Mouse (Mus musculus): Measurements from ENCODE around the gene Fbxo6. TPM values are rescaled to one million over a fixed set of nuclear protein-coding genes. Genes with fewer than 3 reads are reported as not detected.

Gene Fbxo6
- polyA plus RNA-seq, 1 experiment from 2014 or later = 12.3 TPM

GRCm38 (mm10) chr4:148170842-148171241 is 18.9 kb upstream of the Fbxo6 start:
- no peaks in the 10 kb centered on the region for H3K36me3 ChIP-seq (ENCODE audit: insufficient read depth)
- H3K4me2 ChIP-seq = no peak overlapping the region
- peak; percentile 96 for TF ChIP-seq CTCF (IDR thresholded peaks at IDR 0.05; ENCODE audit: low read depth)
- H3K4me1 ChIP-seq (ENCODE audit: insufficient read depth) = no peaks in the 10 kb centered on the region
- no peaks in the 10 kb centered on the region for H3K9me3 ChIP-seq (ENCODE audit: low read depth, low read length)
- no peak overlapping the region for H3K9ac ChIP-seq
- no peak overlapping the region for H3K4me3 ChIP-seq (ENCODE audit: low read depth, low read length)
- H3K27me3 ChIP-seq (ENCODE audit: insufficient read depth, low read length) = peaks cover 71% of the 10 kb centered on the region
- WGBS = 0% methylated on average over 2 of the region's 2 CpGs
- no peak overlapping the region for H3K27ac ChIP-seq (ENCODE audit: low read depth)
- ATAC-seq (ENCODE audit: insufficient read depth) (no peak), DNase-seq (peak; percentile 81)

- DNase-seq (no peak), ATAC-seq (ENCODE audit: insufficient read depth) (no peak)
- H3K27me3 ChIP-seq (ENCODE audit: insufficient read depth, low read length) = peaks cover 72% of the 10 kb centered on the region
- H3K4me2 ChIP-seq = no peak overlapping the region
- TF ChIP-seq CTCF (IDR thresholded peaks at IDR 0.05; ENCODE audit: low read depth) = no peak
- H3K9me3 ChIP-seq (ENCODE audit: low read depth, low read length) = no peaks in the 10 kb centered on the region
- H3K27ac ChIP-seq (ENCODE audit: low read depth) = no peak overlapping the region
- no peak overlapping the region for H3K4me3 ChIP-seq (ENCODE audit: low read depth, low read length)
- no peaks in the 10 kb centered on the region for H3K36me3 ChIP-seq (ENCODE audit: insufficient read depth)
- 24% methylated on average over 15 of the region's 15 CpGs for WGBS
- H3K9ac ChIP-seq = no peak overlapping the region
- H3K4me1 ChIP-seq (ENCODE audit: insufficient read depth) = no peaks in the 10 kb centered on the region
These were observed 17.6 kb upstream of the Fbxo6 start for GRCm38 (mm10) chr4:148169586-148169985.

GRCm38 (mm10) chr4:148168287-148168686 is 16.3 kb upstream of the Fbxo6 start:
- Histone ChIP-seq H3K4me3 (ENCODE audit: low read depth, low read length) (no peak overlapping the region), H3K4me1 (ENCODE audit: insufficient read depth) (no peaks in the 10 kb centered on the region), H3K9me3 (ENCODE audit: low read depth, low read length) (no peaks in the 10 kb centered on the region), H3K36me3 (ENCODE audit: insufficient read depth) (no peaks in the 10 kb centered on the region), H3K27me3 (ENCODE audit: insufficient read depth, low read length) (peaks cover 70% of the 10 kb centered on the region), H3K27ac (ENCODE audit: low read depth) (no peak overlapping the region), H3K9ac (no peak overlapping the region), H3K4me2 (no peak overlapping the region)
- TF ChIP-seq CTCF (IDR thresholded peaks at IDR 0.05; ENCODE audit: low read depth) = peak; percentile 81
- DNase-seq = peak; percentile 75
- 24% methylated on average over 7 of the region's 7 CpGs for WGBS
- ATAC-seq (ENCODE audit: insufficient read depth) = no peak

GRCm38 (mm10) chr4:148166986-148167385 is 15.0 kb upstream of the Fbxo6 start:
- Histone ChIP-seq H3K4me3 (ENCODE audit: low read depth, low read length) (no peak overlapping the region), H3K9me3 (ENCODE audit: low read depth, low read length) (no peaks in the 10 kb centered on the region), H3K9ac (no peak overlapping the region), H3K4me2 (peak overlapping the region; percentile 32; the same call in 1 of the 2 replicates), H3K27me3 (ENCODE audit: insufficient read depth, low read length) (peaks cover 69% of the 10 kb centered on the region), H3K27ac (ENCODE audit: low read depth) (no peak overlapping the region), H3K36me3 (ENCODE audit: insufficient read depth) (no peaks in the 10 kb centered on the region), H3K4me1 (ENCODE audit: insufficient read depth) (no peaks in the 10 kb centered on the region)
- ATAC-seq (ENCODE audit: insufficient read depth) (no peak), DNase-seq (peak; percentile 75)
- peak; percentile 69 for TF ChIP-seq CTCF (IDR thresholded peaks at IDR 0.05; ENCODE audit: low read depth)
- WGBS = 21% methylated on average over 4 of the region's 4 CpGs

- 5% methylated on average over 10 of the region's 10 CpGs for WGBS
- H3K4me2 ChIP-seq = peak overlapping the region; percentile 32; the same call in 1 of the 2 replicates
These were observed 14.5 kb upstream of the Fbxo6 start for GRCm38 (mm10) chr4:148166431-148166830.

GRCm38 (mm10) chr4:148165551-148165950 is 13.6 kb upstream of the Fbxo6 start:
- Histone ChIP-seq H3K9ac (no peak overlapping the region), H3K4me1 (ENCODE audit: insufficient read depth) (no peaks in the 10 kb centered on the region), H3K27ac (ENCODE audit: low read depth) (no peak overlapping the region), H3K4me3 (ENCODE audit: low read depth, low read length) (no peak overlapping the region), H3K36me3 (ENCODE audit: insufficient read depth) (no peaks in the 10 kb centered on the region), H3K27me3 (ENCODE audit: insufficient read depth, low read length) (peaks cover 72% of the 10 kb centered on the region), H3K4me2 (no peak overlapping the region), H3K9me3 (ENCODE audit: low read depth, low read length) (no peaks in the 10 kb centered on the region)
- DNase-seq = no peak
- 10% methylated on average over 17 of the region's 17 CpGs for WGBS
- no peak for ATAC-seq (ENCODE audit: insufficient read depth)
- no peak for TF ChIP-seq CTCF (IDR thresholded peaks at IDR 0.05; ENCODE audit: low read depth)

More at GRCm38 (mm10) chr4:148166431-148166830, 14.5 kb upstream of the Fbxo6 start:
- TF ChIP-seq CTCF (IDR thresholded peaks at IDR 0.05; ENCODE audit: low read depth) = no peak
- H3K9me3 ChIP-seq (ENCODE audit: low read depth, low read length) = no peaks in the 10 kb centered on the region
- ATAC-seq (ENCODE audit: insufficient read depth) (no peak), DNase-seq (no peak)
- peaks cover 69% of the 10 kb centered on the region for H3K27me3 ChIP-seq (ENCODE audit: insufficient read depth, low read length)
- H3K9ac ChIP-seq = no peak overlapping the region
- no peaks in the 10 kb centered on the region for H3K4me1 ChIP-seq (ENCODE audit: insufficient read depth)
- no peak overlapping the region for H3K4me3 ChIP-seq (ENCODE audit: low read depth, low read length)
- no peak overlapping the region for H3K27ac ChIP-seq (ENCODE audit: low read depth)
- no peaks in the 10 kb centered on the region for H3K36me3 ChIP-seq (ENCODE audit: insufficient read depth)

- H3K36me3 ChIP-seq (ENCODE audit: insufficient read depth) = no peaks in the 10 kb centered on the region
- H3K27me3 ChIP-seq (ENCODE audit: insufficient read depth, low read length) = peaks cover 77% of the 10 kb centered on the region
- H3K4me1 ChIP-seq (ENCODE audit: insufficient read depth) = no peaks in the 10 kb centered on the region
- DNase-seq (no peak), ATAC-seq (ENCODE audit: insufficient read depth) (no peak)
- H3K9ac ChIP-seq = no peak overlapping the region
- TF ChIP-seq CTCF (IDR thresholded peaks at IDR 0.05; ENCODE audit: low read depth) = no peak
- H3K4me3 ChIP-seq (ENCODE audit: low read depth, low read length) = no peak overlapping the region
- H3K9me3 ChIP-seq (ENCODE audit: low read depth, low read length) = no peaks in the 10 kb centered on the region
- 1% methylated on average over 16 of the region's 16 CpGs for WGBS
- H3K27ac ChIP-seq (ENCODE audit: low read depth) = no peak overlapping the region
- peak overlapping the region; percentile 54; the same call in 1 of the 2 replicates for H3K4me2 ChIP-seq
These were observed 12.5 kb upstream of the Fbxo6 start for GRCm38 (mm10) chr4:148164461-148164860.

Measured in lung, embryonic 14.5 days (tissue).